Mouse (Mus musculus) T-cell, adult 2 months (primary cell): ENCODE measurements around the gene Gas2l1.

ENCODE experiments used
- DNase-seq: peaks from one replicate; pipeline ENCODE4 v3.0.0; 2022; ENCODE audit warnings: low spot score

The Gas2l1 gene

GRCm38 (mm10) chr11:5064282-5065055 is 658 bp downstream of the Gas2l1 start:
- no peak for DNase-seq

GRCm38 (mm10) chr11:5063561-5064281 is 1.4 kb downstream of the Gas2l1 start:
- DNase-seq, result no peak

- no peak for DNase-seq
Observed at GRCm38 (mm10) chr11:5062860-5063505, 2.1 kb downstream of the Gas2l1 start.

- DNase-seq, result no peak
Observed at GRCm38 (mm10) chr11:5062326-5062725, 2.8 kb downstream of the Gas2l1 start.

- peak; percentile 70 for DNase-seq
Observed at GRCm38 (mm10) chr11:5061413-5062139, 3.6 kb downstream of the Gas2l1 start.

GRCm38 (mm10) chr11:5060756-5061412 is 4.2 kb downstream of the Gas2l1 start:
- no peak for DNase-seq

- DNase-seq, result peak; percentile 43
Observed at GRCm38 (mm10) chr11:5059704-5060156, 5.4 kb downstream of the Gas2l1 start.

GRCm38 (mm10) chr11:5059230-5059629 is 5.9 kb downstream of the Gas2l1 start:
- DNase-seq, result no peak

GRCm38 (mm10) chr11:5058783-5059182 is 6.3 kb downstream of the Gas2l1 start:
- no peak for DNase-seq

- DNase-seq, result peak; percentile 31
Observed at GRCm38 (mm10) chr11:5057856-5058641, 7.1 kb downstream of the Gas2l1 start, which contains the start of gene Rasl10a. Gene Rasl10a (plus strand): TSS chr11:5058128.

- DNase-seq, result no peak
Observed at GRCm38 (mm10) chr11:5057541-5057855, 7.6 kb downstream of the Gas2l1 start.

- DNase-seq, result no peak
Observed at GRCm38 (mm10) chr11:5057064-5057463, 8.1 kb downstream of the Gas2l1 start.

- no peak for DNase-seq
Observed at GRCm38 (mm10) chr11:5055945-5056938, 8.9 kb downstream of the Gas2l1 start.

GRCm38 (mm10) chr11:5054874-5055273 is 10.3 kb downstream of the Gas2l1 start:
- DNase-seq, result no peak

- no peak for DNase-seq
Observed at GRCm38 (mm10) chr11:5054151-5054550, 11.0 kb downstream of the Gas2l1 start.

GRCm38 (mm10) chr11:5052200-5052854 is 12.8 kb downstream of the Gas2l1 start:
- no peak for DNase-seq

- DNase-seq, result no peak
Observed at GRCm38 (mm10) chr11:5051629-5052028, 13.5 kb downstream of the Gas2l1 start.

- no peak for DNase-seq
Observed at GRCm38 (mm10) chr11:5046321-5046926, 18.7 kb downstream of the Gas2l1 start.
